Mouse (Mus musculus) intestine, postnatal 0 days (tissue): ENCODE results near the gene Ptf1a. TPM values are rescaled to one million over a fixed set of nuclear protein-coding genes. Genes with fewer than 3 reads are reported as not detected.

Experiments used
- ATAC-seq: fragments of 200-750 bp; cut with Nextera tagmentation; 2 replicates; pipeline ENCODE4 v1.8.0; 2017; ENCODE audit warnings: mild to moderate bottlenecking, moderate TSS enrichment, moderate library complexity
- H3K27ac ChIP-seq: fragments of 300-500 bp; sonication (generic); 2 replicates; pipeline ENCODE4 v1.5.1; 2014; ENCODE audit warnings: mild to moderate bottlenecking, low read depth, low read length, moderate library complexity
- H3K27me3 ChIP-seq: fragments of 300-500 bp; sonication (generic); replicated peaks from 2 replicates; pipeline ENCODE4 v1.6.1; 2014; ENCODE audit warnings: low read length, mixed read lengths; ENCODE audit not compliant: control insufficient read depth, insufficient read depth
- H3K36me3 ChIP-seq: fragments of 300-500 bp; sonication (generic); 2 replicates; pipeline ENCODE4 v1.6.1; 2014; ENCODE audit warnings: mild to moderate bottlenecking, moderate library complexity; ENCODE audit not compliant: control insufficient read depth, insufficient read depth
- H3K4me1 ChIP-seq: fragments of 300-500 bp; sonication (generic); replicated peaks from 2 replicates; pipeline ENCODE4 v1.6.1; 2014; ENCODE audit warnings: antibody characterized with exemption, low read length, mixed read lengths; ENCODE audit not compliant: control insufficient read depth, insufficient read depth
- H3K4me2 ChIP-seq: fragments of 300-500 bp; sonication (generic); replicated peaks from 2 replicates; pipeline ENCODE4 v1.6.1; 2014; ENCODE audit warnings: low read depth, mild to moderate bottlenecking, moderate library complexity
- H3K4me3 ChIP-seq: fragments of 300-500 bp; sonication (generic); 2 replicates; pipeline ENCODE4 v1.5.1; 2014; ENCODE audit warnings: low read depth, low read length
- H3K9ac ChIP-seq: fragments of 300-500 bp; sonication (generic); 2 replicates; pipeline ENCODE4 v1.6.1; 2014; ENCODE audit warnings: mild to moderate bottlenecking, low read depth, low read length
- H3K9me3 ChIP-seq: fragments of 300-500 bp; sonication (generic); 2 replicates; pipeline ENCODE4 v1.6.1; 2016; ENCODE audit warnings: mixed run types; ENCODE audit not compliant: control insufficient read depth
- CTCF ChIP-seq: sonication (generic); IDR thresholded peaks from 2 replicates; pipeline ENCODE4 v1.5.1; 2016; ENCODE audit warnings: low read depth, mild to moderate bottlenecking, control low read depth, antibody characterized with exemption, moderate library complexity
- WGBS: fragments of 180-500 bp; shearing (Covaris S2); extraction: QIAGEN DNeasy Blood & Tissue Kit; methylation state at CpG from one replicate; pipeline ENCODE4 v1.1.7; 2014; 5-methylcytosine and 5-hydroxymethylcytosine counted together
- polyA plus RNA-seq: library from polyadenylated mRNA; unstranded; fragments of >200 nt; fragmentation: Nextera tagmentation; extraction: Ambion mirVana; gene quantifications from 2 replicates; pipeline ENCODE4 v1.2.1, GENCODE M21; 2015

Ptf1a gene
- not detected in 2 replicates for polyA plus RNA-seq

GRCm38 (mm10) chr2:19444931-19445831 lies at the start of gene Ptf1a:
Gene Ptf1a (plus strand): TSS chr2:19445663.
- no peaks in the 10 kb centered on the region for H3K36me3 ChIP-seq
- H3K4me1 ChIP-seq, result no peaks in the 10 kb centered on the region
- no peak within 1 kb of the TSS for H3K27ac ChIP-seq
- H3K9ac ChIP-seq, result no peak within 1 kb of the TSS
- peak within 1 kb of the TSS; percentile 11; the same call in 1 of the 2 replicates for H3K4me3 ChIP-seq
- H3K4me2 ChIP-seq, result 0 out of 2 replicates have a peak within 1 kb of the TSS, but pooled peaks have one; percentile 21
- WGBS, result under 1% methylated on average over 47 of the region's 53 CpGs
- no peak for TF ChIP-seq CTCF
- H3K9me3 ChIP-seq, result no peaks in the 10 kb centered on the region
- H3K27me3 ChIP-seq, result peaks cover 65% of the 10 kb centered on the region
- ATAC-seq, result no peak

GRCm38 (mm10) chr2:19405409-19405808 lies 40.1 kb upstream of the Ptf1a start:
- no peaks in the 10 kb centered on the region for H3K4me1 ChIP-seq
- no peak overlapping the region for H3K27ac ChIP-seq
- no peaks in the 10 kb centered on the region for H3K36me3 ChIP-seq
- no peak for TF ChIP-seq CTCF
- no peaks in the 10 kb centered on the region for H3K9me3 ChIP-seq
- no peak overlapping the region for H3K9ac ChIP-seq
- WGBS, result 50% methylated on average over 5 of the region's 5 CpGs
- no peak for ATAC-seq
- no peak overlapping the region for H3K4me3 ChIP-seq
- H3K27me3 ChIP-seq, result no peaks in the 10 kb centered on the region
- no peak overlapping the region for H3K4me2 ChIP-seq

GRCm38 (mm10) chr2:19406531-19406930 lies 38.9 kb upstream of the Ptf1a start:
- ATAC-seq, result no peak
- WGBS, result 54% methylated on average over 3 of the region's 3 CpGs
- no peak for TF ChIP-seq CTCF

GRCm38 (mm10) chr2:19414222-19414965 lies 31.1 kb upstream of the Ptf1a start:
- Histone ChIP-seq H3K9me3 (no peaks in the 10 kb centered on the region), H3K4me3 (peak overlapping the region; percentile 17; the same call in 1 of the 2 replicates), H3K4me2 (peak overlapping the region; percentile 51), H3K36me3 (no peaks in the 10 kb centered on the region), H3K27me3 (no peaks in the 10 kb centered on the region), H3K4me1 (no peaks in the 10 kb centered on the region), H3K9ac (no peak overlapping the region), H3K27ac (no peak overlapping the region)
- no peak for ATAC-seq
- WGBS, result 23% methylated on average over 19 of the region's 19 CpGs
- peak; percentile 81 for TF ChIP-seq CTCF

More at GRCm38 (mm10) chr2:19406531-19406930, 38.9 kb upstream of the Ptf1a start:
- Histone ChIP-seq H3K27ac (no peak overlapping the region), H3K9me3 (no peaks in the 10 kb centered on the region), H3K4me3 (no peak overlapping the region), H3K4me2 (no peak overlapping the region), H3K9ac (no peak overlapping the region), H3K27me3 (no peaks in the 10 kb centered on the region), H3K36me3 (no peaks in the 10 kb centered on the region), H3K4me1 (no peaks in the 10 kb centered on the region)

- H3K36me3 ChIP-seq, result no peaks in the 10 kb centered on the region
- 2% methylated on average over 6 of the region's 6 CpGs for WGBS
- H3K9me3 ChIP-seq, result no peaks in the 10 kb centered on the region
- peak overlapping the region; percentile 51 for H3K4me2 ChIP-seq
- H3K9ac ChIP-seq, result no peak overlapping the region
- peak overlapping the region; percentile 17; the same call in 1 of the 2 replicates for H3K4me3 ChIP-seq
- ATAC-seq, result 0 out of 2 replicates have a peak, but pooled peaks have one; percentile 36
- peak; percentile 84 for TF ChIP-seq CTCF
- H3K4me1 ChIP-seq, result no peaks in the 10 kb centered on the region
- H3K27me3 ChIP-seq, result no peaks in the 10 kb centered on the region
- no peak overlapping the region for H3K27ac ChIP-seq
These were observed 30.4 kb upstream of the Ptf1a start for GRCm38 (mm10) chr2:19415063-19415521.

GRCm38 (mm10) chr2:19416066-19416465 lies 29.4 kb upstream of the Ptf1a start:
- Histone ChIP-seq H3K9ac (no peak overlapping the region), H3K27ac (no peak overlapping the region), H3K4me1 (no peaks in the 10 kb centered on the region), H3K27me3 (no peaks in the 10 kb centered on the region), H3K36me3 (no peaks in the 10 kb centered on the region), H3K4me2 (no peak overlapping the region), H3K9me3 (no peaks in the 10 kb centered on the region), H3K4me3 (no peak overlapping the region)
- WGBS, result 63% methylated on average over 6 of the region's 6 CpGs
- ATAC-seq, result no peak
- TF ChIP-seq CTCF, result no peak
